Mouse (Mus musculus) midbrain, embryonic 14.5 days (tissue): ENCODE measurements at regions not wholly inside any gene's neighbourhood (a gene's known extent, or its start where the extent isn't known, plus 50 kb on each side); places are given as distances from the start of the nearest gene placed in this dataset.
A peak's percentile ranks its signal among the peaks of the same experiment; 100 is the strongest.

ENCODE experiments used
- ATAC-seq: fragments of 200-750 bp; cut with Nextera tagmentation; 2 replicates; pipeline ENCODE4 v1.8.0; 2017; ENCODE audit warnings: moderate number of reproducible peaks, moderate library complexity; ENCODE audit not compliant: low FRiP score, low TSS enrichment
- DNase-seq: peaks from one replicate; pipeline ENCODE4 v3.0.0-alpha.2; 2015
- H3K27ac ChIP-seq: fragments of 300-500 bp; sonication (generic); replicated peaks from 2 replicates; pipeline ENCODE4 v1.5.1; 2014; ENCODE audit warnings: mild to moderate bottlenecking, low read depth, low read length, moderate library complexity
- H3K27me3 ChIP-seq: fragments of 300-500 bp; sonication (generic); 2 replicates; pipeline ENCODE4 v1.6.1; 2014; ENCODE audit warnings: low read length, control low read depth, mixed read lengths; ENCODE audit not compliant: control insufficient read depth, insufficient read depth
- H3K36me3 ChIP-seq: fragments of 300-500 bp; sonication (generic); 2 replicates; pipeline ENCODE4 v1.6.1; 2014; ENCODE audit warnings: low read length, control low read depth; ENCODE audit not compliant: control insufficient read depth, insufficient read depth
- H3K4me1 ChIP-seq: fragments of 300-500 bp; sonication (generic); 2 replicates; pipeline ENCODE4 v1.6.1; 2014; ENCODE audit warnings: mild to moderate bottlenecking, antibody characterized with exemption, low read length, control low read depth; ENCODE audit not compliant: control insufficient read depth, insufficient read depth
- H3K4me2 ChIP-seq: fragments of 300-500 bp; sonication (generic); 2 replicates; pipeline ENCODE4 v1.6.1; 2014; ENCODE audit warnings: mild to moderate bottlenecking, low read length, moderate library complexity
- H3K4me3 ChIP-seq: fragments of 300-500 bp; sonication (generic); replicated peaks from 2 replicates; pipeline ENCODE4 v1.5.1; 2014; ENCODE audit warnings: low read depth, low read length
- H3K9ac ChIP-seq: fragments of 300-500 bp; sonication (generic); replicated peaks from 2 replicates; pipeline ENCODE4 v1.6.1; 2014; ENCODE audit warnings: mild to moderate bottlenecking, low read length, moderate library complexity
- H3K9me3 ChIP-seq: fragments of 300-500 bp; sonication (generic); 2 replicates; pipeline ENCODE4 v1.6.1; 2016; ENCODE audit warnings: low read length, control low read depth, mixed read lengths; ENCODE audit not compliant: control insufficient read depth
- WGBS: fragments of 180-500 bp; shearing (Covaris S2); extraction: QIAGEN DNeasy Blood & Tissue Kit; methylation state at CpG from one replicate; pipeline ENCODE4 v1.1.7; 2014; 5-methylcytosine and 5-hydroxymethylcytosine counted together

- no peak for DNase-seq
- Histone ChIP-seq H3K27me3 (no peaks in the 10 kb centered on the region), H3K4me1 (no peaks in the 10 kb centered on the region), H3K4me2 (no peak overlapping the region), H3K27ac (no peak overlapping the region), H3K9me3 (no peaks in the 10 kb centered on the region), H3K36me3 (no peaks in the 10 kb centered on the region), H3K9ac (no peak overlapping the region), H3K4me3 (no peak overlapping the region)
- WGBS = 62% methylated on average over 4 of the region's 4 CpGs
- ATAC-seq = no peak
Observed at GRCm38 (mm10) chr14:105752509-105753375, 143.9 kb downstream of the Spry2 start.

GRCm38 (mm10) chr14:105751762-105752161 lies 144.9 kb downstream of the Spry2 start:
- Histone ChIP-seq H3K27me3 (no peaks in the 10 kb centered on the region), H3K36me3 (no peaks in the 10 kb centered on the region), H3K4me1 (no peaks in the 10 kb centered on the region), H3K27ac (no peak overlapping the region), H3K4me2 (no peak overlapping the region), H3K4me3 (no peak overlapping the region), H3K9ac (no peak overlapping the region), H3K9me3 (no peaks in the 10 kb centered on the region)
- DNase-seq (no peak), ATAC-seq (no peak)
- 95% methylated on average over 7 of the region's 7 CpGs for WGBS

GRCm38 (mm10) chr14:105744578-105744977 lies 152.0 kb downstream of the Spry2 start:
- Histone ChIP-seq H3K4me1 (no peaks in the 10 kb centered on the region), H3K4me3 (no peak overlapping the region), H3K27me3 (no peaks in the 10 kb centered on the region), H3K27ac (no peak overlapping the region), H3K9me3 (no peaks in the 10 kb centered on the region), H3K36me3 (no peaks in the 10 kb centered on the region), H3K9ac (no peak overlapping the region), H3K4me2 (no peak overlapping the region)
- no peak for DNase-seq
- 92% methylated on average over 2 of the region's 2 CpGs for WGBS
- no peak for ATAC-seq

GRCm38 (mm10) chr14:105744125-105744524 lies 152.5 kb downstream of the Spry2 start:
- Histone ChIP-seq H3K27ac (no peak overlapping the region), H3K27me3 (no peaks in the 10 kb centered on the region), H3K4me1 (no peaks in the 10 kb centered on the region), H3K4me2 (no peak overlapping the region), H3K36me3 (no peaks in the 10 kb centered on the region), H3K9ac (no peak overlapping the region), H3K9me3 (no peaks in the 10 kb centered on the region), H3K4me3 (no peak overlapping the region)
- no peak for DNase-seq
- ATAC-seq = no peak
- 89% methylated on average over 3 of the region's 3 CpGs for WGBS

GRCm38 (mm10) chr14:105740889-105741288 lies 155.7 kb downstream of the Spry2 start:
- Histone ChIP-seq H3K36me3 (no peaks in the 10 kb centered on the region), H3K4me2 (no peak overlapping the region), H3K9me3 (no peaks in the 10 kb centered on the region), H3K4me1 (no peaks in the 10 kb centered on the region), H3K27me3 (no peaks in the 10 kb centered on the region), H3K4me3 (no peak overlapping the region), H3K27ac (no peak overlapping the region), H3K9ac (no peak overlapping the region)
- ATAC-seq (no peak), DNase-seq (no peak)
- WGBS = 86% methylated on average over 11 of the region's 11 CpGs

- Histone ChIP-seq H3K9me3 (no peaks in the 10 kb centered on the region), H3K9ac (no peak overlapping the region), H3K4me3 (no peak overlapping the region), H3K4me2 (no peak overlapping the region), H3K27ac (no peak overlapping the region), H3K4me1 (no peaks in the 10 kb centered on the region), H3K27me3 (no peaks in the 10 kb centered on the region), H3K36me3 (no peaks in the 10 kb centered on the region)
- 96% methylated on average over 5 of the region's 5 CpGs for WGBS
- ATAC-seq = no peak
- DNase-seq = no peak
Observed at GRCm38 (mm10) chr14:105738568-105738967, 158.1 kb downstream of the Spry2 start.

- Histone ChIP-seq H3K9ac (no peak overlapping the region), H3K4me2 (no peak overlapping the region), H3K36me3 (no peaks in the 10 kb centered on the region), H3K4me3 (no peak overlapping the region), H3K9me3 (no peaks in the 10 kb centered on the region), H3K27me3 (no peaks in the 10 kb centered on the region), H3K4me1 (peaks cover 3% of the 10 kb centered on the region), H3K27ac (no peak overlapping the region)
- DNase-seq = peak; percentile 18
- no peak for ATAC-seq
- 62% methylated on average over 6 of the region's 6 CpGs for WGBS
Observed at GRCm38 (mm10) chr14:105736352-105736751, 160.3 kb downstream of the Spry2 start.

- no peak overlapping the region for H3K9ac ChIP-seq
- no peak overlapping the region for H3K4me2 ChIP-seq
- DNase-seq = no peak
- ATAC-seq = no peak
- H3K4me1 ChIP-seq = peaks cover 11% of the 10 kb centered on the region
- no peak overlapping the region for H3K4me3 ChIP-seq
- H3K9me3 ChIP-seq = no peaks in the 10 kb centered on the region
- WGBS = 93% methylated on average over 7 of the region's 7 CpGs
- no peak overlapping the region for H3K27ac ChIP-seq
- no peaks in the 10 kb centered on the region for H3K27me3 ChIP-seq
- H3K36me3 ChIP-seq = no peaks in the 10 kb centered on the region
Observed at GRCm38 (mm10) chr14:105734291-105734690, 162.3 kb downstream of the Spry2 start.
